Mouse (Mus musculus) forebrain, postnatal 0 days (tissue): ENCODE measurements around the gene Rad54l. TPM values are rescaled to one million over a fixed set of nuclear protein-coding genes. Genes with fewer than 3 reads are reported as not detected.
A peak's percentile ranks its signal among the peaks of the same experiment; 100 is the strongest.

Source experiments
- ATAC-seq: fragments of 200-750 bp; cut with Nextera tagmentation; 2 replicates; pipeline ENCODE4 v1.8.0; 2017; ENCODE audit warnings: mild to moderate bottlenecking, moderate library complexity
- DNase-seq: peaks from one replicate; pipeline ENCODE4 v3.0.0-alpha.2; 2015
- H3K27ac ChIP-seq: fragments of 300-500 bp; sonication (generic); 2 replicates; pipeline ENCODE4 v1.5.1; 2014; ENCODE audit warnings: low read depth, mild to moderate bottlenecking, antibody characterized with exemption, low read length, moderate library complexity, mixed read lengths
- H3K27me3 ChIP-seq: fragments of 300-500 bp; sonication (generic); 2 replicates; pipeline ENCODE4 v1.6.1; 2014; ENCODE audit warnings: mild to moderate bottlenecking, low read length, mixed read lengths; ENCODE audit not compliant: insufficient read depth
- H3K36me3 ChIP-seq: fragments of 300-500 bp; sonication (generic); 2 replicates; pipeline ENCODE4 v1.6.1; 2014; ENCODE audit warnings: mild to moderate bottlenecking, moderate library complexity; ENCODE audit not compliant: insufficient read depth
- H3K4me1 ChIP-seq: fragments of 300-500 bp; sonication (generic); 2 replicates; pipeline ENCODE4 v1.6.1; 2014; ENCODE audit warnings: antibody characterized with exemption; ENCODE audit not compliant: insufficient read depth
- H3K4me2 ChIP-seq: fragments of 300-500 bp; sonication (generic); 2 replicates; pipeline ENCODE4 v1.6.1; 2014; ENCODE audit warnings: low read depth, mild to moderate bottlenecking, moderate library complexity
- H3K4me3 ChIP-seq: fragments of 300-500 bp; sonication (generic); 2 replicates; pipeline ENCODE4 v1.5.1; 2014; ENCODE audit warnings: low read depth, low read length, mixed read lengths
- H3K9ac ChIP-seq: fragments of 300-500 bp; sonication (generic); 2 replicates; pipeline ENCODE4 v1.6.1; 2014; ENCODE audit warnings: mild to moderate bottlenecking
- H3K9me3 ChIP-seq: fragments of 300-500 bp; sonication (generic); 2 replicates; pipeline ENCODE4 v1.6.1; 2016; ENCODE audit warnings: low read length
- CTCF ChIP-seq: sonication (generic); IDR thresholded peaks from 2 replicates; pipeline ENCODE4 v1.5.1; 2016; ENCODE audit warnings: antibody characterized with exemption, control low read depth, low read depth
- WGBS: fragments of 180-500 bp; shearing (Covaris S2); extraction: QIAGEN DNeasy Blood & Tissue Kit; methylation state at CpG from one replicate; pipeline ENCODE4 v1.1.7; 2014; 5-methylcytosine and 5-hydroxymethylcytosine counted together
- polyA plus RNA-seq: library from polyadenylated mRNA; unstranded; fragments of >200 nt; fragmentation: Nextera tagmentation; extraction: Ambion mirVana; gene quantifications from 2 replicates; pipeline ENCODE4 v1.2.1, GENCODE M21; 2015
- total RNA-seq: library from RNA; depleted of rRNA; stranded (reverse); fragments of >200 nt; gene quantifications from 2 replicates; pipeline ENCODE4 v1.2.3, GENCODE M21; 2014

The Rad54l gene
- total and polyA plus RNA-seq, 2 experiments from 2014 or later = 2.0 to 3.5 TPM

DNA sequence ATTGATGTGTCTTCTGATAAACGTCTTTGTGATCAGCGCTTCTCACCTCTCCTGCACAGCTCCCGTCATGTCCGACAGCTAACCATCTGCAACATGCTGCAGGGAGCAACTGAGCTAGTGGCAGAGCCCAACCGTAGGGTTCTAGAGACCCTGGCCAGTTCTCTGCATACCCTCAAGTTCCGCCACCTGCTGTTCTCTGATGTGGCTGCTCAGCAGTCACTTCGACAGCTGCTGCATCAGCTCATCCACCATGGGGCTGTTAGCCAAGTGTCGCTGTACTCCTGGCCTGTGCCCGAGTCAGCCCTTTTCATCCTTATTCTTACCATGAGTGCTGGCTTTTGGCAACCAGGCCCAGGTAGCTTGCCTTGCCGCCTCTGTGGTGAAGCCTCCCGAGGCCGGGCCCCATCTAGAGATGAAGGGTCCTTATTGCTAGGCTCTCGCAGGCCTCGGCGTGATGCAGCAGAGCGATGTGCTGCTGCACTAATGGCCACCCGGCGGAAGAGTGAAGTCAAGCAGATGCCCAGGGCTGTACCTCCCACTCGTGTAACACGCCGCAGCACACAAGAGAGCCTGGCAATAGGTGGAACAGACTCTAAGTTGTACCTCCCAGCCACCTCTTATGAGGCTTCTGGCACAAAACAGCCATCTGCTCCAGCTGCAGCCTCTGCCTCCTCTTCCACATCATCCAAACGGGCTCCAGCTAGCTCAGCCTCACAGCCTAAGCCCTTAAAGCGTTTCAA lies 34.8 kb downstream of the Rad54l start:
- Histone ChIP-seq H3K27me3 (no peaks in the 10 kb centered on the region), H3K9me3 (no peaks in the 10 kb centered on the region), H3K4me2 (no peak overlapping the region), H3K4me3 (no peak overlapping the region), H3K27ac (no peak overlapping the region), H3K4me1 (no peaks in the 10 kb centered on the region), H3K9ac (no peak overlapping the region), H3K36me3 (peaks cover 77% of the 10 kb centered on the region)
- ATAC-seq (no peak), DNase-seq (no peak)
- TF ChIP-seq CTCF = no peak
- 87% methylated on average over 23 of the region's 23 CpGs for WGBS

DNA sequence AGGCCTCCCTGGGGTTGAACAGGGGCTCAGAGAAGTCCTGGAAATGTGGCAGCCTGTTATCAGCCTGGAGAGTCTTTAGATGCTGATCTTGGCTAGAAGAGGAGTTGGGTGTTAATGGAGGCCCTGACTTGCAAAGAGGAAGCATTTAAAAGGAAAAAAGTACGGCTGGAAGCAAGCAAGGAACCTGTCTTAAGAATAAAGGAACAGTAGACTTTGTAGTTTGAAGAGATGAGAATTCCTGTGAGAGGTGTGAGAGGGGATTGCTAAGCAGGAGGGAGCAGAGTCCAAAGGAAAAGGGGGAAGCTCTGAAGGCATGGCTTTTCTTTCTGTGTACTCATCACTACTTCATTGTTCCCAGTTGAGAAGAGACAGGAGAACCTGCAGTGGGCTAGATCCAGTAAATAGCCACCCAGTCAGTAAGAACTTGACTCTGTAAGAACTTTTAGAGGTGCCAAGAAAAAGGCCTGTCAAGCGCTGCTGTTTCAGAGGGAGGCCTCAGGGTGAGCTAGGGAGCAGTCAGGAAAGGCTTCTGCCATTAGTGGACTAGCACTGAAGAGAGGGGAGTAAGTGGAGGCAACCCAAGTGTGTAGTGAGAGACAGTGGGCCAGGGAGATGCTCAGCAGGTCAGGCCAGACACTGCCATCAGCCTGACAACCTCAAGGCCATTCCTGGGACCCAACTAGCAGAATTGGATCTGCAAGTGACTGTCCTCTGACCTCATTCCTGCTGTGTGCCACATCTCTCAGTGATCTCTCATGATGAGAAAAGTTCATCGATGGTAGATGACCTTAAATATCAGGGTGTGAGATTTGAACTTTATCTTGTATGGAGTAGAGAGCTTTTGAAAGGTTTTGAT lies 46.0 kb downstream of the Rad54l start:
- Histone ChIP-seq H3K9me3 (no peaks in the 10 kb centered on the region), H3K36me3 (peaks cover 26% of the 10 kb centered on the region), H3K4me2 (peak overlapping the region; percentile 85), H3K9ac (peak overlapping the region; percentile 85), H3K4me1 (peaks cover 23% of the 10 kb centered on the region; the same call in 1 of the 2 replicates), H3K4me3 (peak overlapping the region; percentile 82), H3K27me3 (no peaks in the 10 kb centered on the region), H3K27ac (peak overlapping the region; percentile 94)
- no peak for TF ChIP-seq CTCF
- ATAC-seq (no peak), DNase-seq (no peak)
- WGBS = 59% methylated on average over 3 of the region's 3 CpGs

DNA sequence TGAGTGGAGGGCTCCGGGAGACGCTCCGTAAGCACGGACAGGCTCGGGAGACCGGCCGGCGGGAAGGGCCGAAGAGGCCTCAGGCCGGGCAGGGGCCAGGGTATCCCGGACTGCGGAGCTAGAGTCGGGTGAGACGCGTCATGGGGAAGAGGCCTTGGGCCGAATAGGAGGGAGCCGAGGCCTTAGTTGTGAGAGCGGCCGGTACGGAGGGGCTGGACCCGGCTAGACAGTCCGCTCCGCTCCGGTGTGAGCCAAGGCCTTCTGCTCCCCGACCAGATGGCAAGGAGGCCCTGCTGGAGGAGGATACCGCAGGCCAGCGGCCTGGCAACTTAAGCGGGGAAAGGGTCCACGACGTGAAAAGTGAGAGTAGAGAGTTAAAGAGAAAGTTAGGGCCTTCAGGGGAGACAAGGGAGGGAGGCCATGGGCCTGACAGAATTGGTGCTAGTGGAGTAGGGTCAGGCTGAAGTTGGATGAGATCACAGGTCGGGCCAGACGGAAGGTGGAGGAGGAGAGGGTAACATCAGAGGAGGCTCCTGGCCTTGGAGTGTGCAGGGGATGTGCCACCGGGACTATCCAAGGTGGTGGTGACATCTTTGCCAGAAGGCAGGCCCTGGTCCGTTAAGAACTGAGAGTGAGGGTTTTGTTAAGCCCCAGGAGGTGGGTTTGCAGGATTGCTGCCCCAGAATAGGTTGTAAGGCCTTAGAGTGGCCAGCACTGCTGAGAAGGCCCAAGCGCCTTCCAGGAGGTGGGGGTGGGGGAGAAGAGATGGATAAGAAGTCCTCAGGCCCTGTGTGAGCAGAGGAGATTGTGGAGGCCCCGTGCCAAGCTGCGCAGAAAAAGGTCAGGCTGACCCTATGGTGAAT lies 46.9 kb downstream of the Rad54l start:
- Histone ChIP-seq H3K27me3 (no peaks in the 10 kb centered on the region), H3K27ac (peak overlapping the region; percentile 94), H3K36me3 (peaks cover 19% of the 10 kb centered on the region), H3K9me3 (no peaks in the 10 kb centered on the region), H3K4me3 (peak overlapping the region; percentile 82), H3K4me2 (peak overlapping the region; percentile 85), H3K4me1 (peaks cover 23% of the 10 kb centered on the region; the same call in 1 of the 2 replicates), H3K9ac (peak overlapping the region; percentile 85)
- no peak for DNase-seq
- no peak for ATAC-seq
- no peak for TF ChIP-seq CTCF
- 2% methylated on average over 37 of the region's 37 CpGs for WGBS

DNA sequence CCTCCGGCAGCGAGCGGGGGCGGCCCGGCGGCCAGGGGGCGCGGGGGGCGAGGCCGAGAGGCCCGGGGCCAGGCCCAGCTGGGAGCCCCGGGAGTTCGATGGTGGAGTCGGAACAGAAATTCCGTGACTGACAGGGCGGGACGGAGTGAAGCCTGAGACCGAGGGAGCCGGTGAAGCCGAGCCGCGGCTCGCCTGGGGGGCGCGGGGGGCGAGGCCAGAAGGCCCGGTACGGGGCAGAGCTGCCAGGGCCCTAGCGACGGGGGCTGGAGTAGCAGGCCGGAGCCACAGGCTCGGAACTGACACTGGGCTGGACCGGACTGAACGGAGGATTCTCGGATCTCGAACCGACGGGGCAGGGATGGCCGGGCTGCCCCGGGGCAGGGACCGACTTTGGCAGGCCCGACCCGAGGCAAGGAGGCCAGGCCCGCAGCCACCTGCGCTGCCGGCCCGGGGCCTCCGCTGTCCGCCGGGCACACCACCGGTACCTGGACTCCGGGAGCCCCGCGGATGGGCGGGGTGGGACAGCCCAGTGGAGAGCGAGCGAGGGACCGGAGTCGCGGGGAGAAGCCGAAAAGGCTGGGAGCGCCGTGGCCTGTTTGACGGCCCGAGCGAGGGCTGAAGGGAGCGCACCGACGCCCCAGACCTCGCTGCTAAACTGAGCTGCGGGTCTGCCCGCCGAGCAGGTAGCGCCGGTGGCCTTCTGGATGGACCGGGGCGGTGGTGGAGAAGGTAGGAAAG lies 47.7 kb downstream of the Rad54l start:
- Histone ChIP-seq H3K27me3 (no peaks in the 10 kb centered on the region), H3K4me3 (peak overlapping the region; percentile 82), H3K4me1 (peaks cover 23% of the 10 kb centered on the region; the same call in 1 of the 2 replicates), H3K9me3 (no peaks in the 10 kb centered on the region), H3K4me2 (peak overlapping the region; percentile 85), H3K27ac (peak overlapping the region; percentile 94), H3K9ac (peak overlapping the region; percentile 85), H3K36me3 (peaks cover 12% of the 10 kb centered on the region)
- TF ChIP-seq CTCF = no peak
- DNase-seq (peak; percentile 77), ATAC-seq (peak; percentile 65)
- 2% methylated on average over 74 of the region's 77 CpGs for WGBS

DNA sequence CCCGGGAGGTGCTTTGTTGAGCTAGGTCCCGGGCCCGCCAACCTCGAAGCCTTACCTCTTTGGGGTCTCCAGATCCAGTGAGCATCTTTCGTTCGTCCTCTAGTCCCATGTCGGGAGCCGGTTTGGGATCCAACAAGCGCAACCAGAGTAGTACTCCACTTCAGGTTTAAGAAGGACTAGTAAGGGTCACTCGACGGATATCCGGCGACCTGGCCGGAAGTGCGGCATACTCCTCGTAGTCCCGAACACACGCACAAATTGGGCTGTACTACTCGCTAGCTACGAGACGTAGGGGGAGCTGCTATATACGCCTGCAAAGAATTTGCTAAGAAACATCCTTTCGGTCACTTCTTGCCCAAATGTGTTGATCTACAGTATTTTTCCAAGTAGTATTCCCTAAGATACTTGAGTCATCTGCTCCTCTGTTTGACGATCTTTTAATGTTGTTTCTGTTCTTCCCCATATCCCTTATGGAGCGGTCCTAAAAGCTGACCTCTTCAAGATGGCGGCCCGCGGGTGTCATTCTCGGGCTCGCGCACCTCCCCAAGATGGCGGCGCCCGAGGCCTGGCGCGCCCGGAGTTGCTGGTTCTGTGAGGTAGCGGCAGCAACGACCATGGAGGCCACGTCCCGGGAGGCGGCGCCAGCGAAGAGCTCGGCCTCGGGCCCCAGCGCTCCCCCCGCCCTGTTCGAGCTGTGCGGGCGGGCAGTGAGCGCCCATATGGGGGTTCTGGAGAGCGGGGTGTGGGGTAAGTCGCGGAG lies 48.4 kb downstream of the Rad54l start, which contains the start of the genes Uqcrh and Lrrc41:
TSS of gene Uqcrh (minus strand) at position 211 of the 760 bp plus-strand sequence.
TSS of gene Lrrc41 (plus strand) at position 409 of the 760 bp plus-strand sequence.
- Histone ChIP-seq H3K4me3 (peak within 1 kb of the TSS; percentile 82), H3K9me3 (no peaks in the 10 kb centered on the region), H3K9ac (peak within 1 kb of the TSS; percentile 85), H3K4me2 (peak within 1 kb of the TSS; percentile 85), H3K4me1 (peaks cover 23% of the 10 kb centered on the region; the same call in 1 of the 2 replicates), H3K27me3 (no peaks in the 10 kb centered on the region), H3K36me3 (peaks cover 11% of the 10 kb centered on the region), H3K27ac (peak within 1 kb of the TSS; percentile 94)
- no peak for TF ChIP-seq CTCF
- WGBS = 1% methylated on average over 55 of the region's 55 CpGs
- peak; percentile 98 for DNase-seq
- ATAC-seq = peak; percentile 94
